Comparison of ENCODE assay signal across 8 mouse cellular contexts in genomic region chr19:46689460-46690372, GRCm38 (mm10). TPM values are rescaled to one million over a fixed set of nuclear protein-coding genes. Genes with fewer than 3 reads are reported as not detected.
A peak's percentile ranks its signal among the peaks of the same experiment; 100 is the strongest.
DNase-seq lines count a peak whose midpoint lies in the region; ATAC-seq and TF ChIP-seq lines count a peak whose summit lies in the region.

Gene Borcs7 (plus strand): TSS chr19:46689906.

- H3K4me2 ChIP-seq in embryonic facial prominence, embryonic 15.5 days (replicated peaks): peak within 1 kb of the TSS; percentile 62
- H3K4me2 ChIP-seq in kidney, embryonic 14.5 days (replicated peaks; ENCODE audit: low read depth, low read length): peak within 1 kb of the TSS; percentile 52
- H3K4me2 ChIP-seq in limb, embryonic 15.5 days: peak within 1 kb of the TSS; percentile 53

- H3K4me1 ChIP-seq in bone marrow, adult 2 months (ENCODE audit: control insufficient read depth, insufficient read depth, low read length): peaks cover 2% of the 10 kb centered on the region; the same call in 1 of the 2 replicates
- peaks cover 9% of the 10 kb centered on the region; the same call in 1 of the 2 replicates for H3K4me1 ChIP-seq in embryonic facial prominence, embryonic 15.5 days
- peaks cover 6% of the 10 kb centered on the region; the same call in 1 of the 2 replicates for H3K4me1 ChIP-seq in kidney, embryonic 14.5 days (ENCODE audit: control insufficient read depth, insufficient read depth, low read length)
- H3K4me1 ChIP-seq in limb, embryonic 15.5 days: peaks cover 6% of the 10 kb centered on the region; the same call in 1 of the 2 replicates

- H3K36me3 ChIP-seq in embryonic facial prominence, embryonic 15.5 days: no peaks in the 10 kb centered on the region; the same call in 1 of the 2 replicates
- no peaks in the 10 kb centered on the region for H3K36me3 ChIP-seq in kidney, embryonic 14.5 days (ENCODE audit: control insufficient read depth, insufficient read depth, low read length)
- peaks cover 4% of the 10 kb centered on the region for H3K36me3 ChIP-seq in limb, embryonic 15.5 days

- H3K27ac ChIP-seq in bone marrow, adult 2 months (ENCODE audit: control insufficient read depth, insufficient read depth, low read depth, low read length, poor library complexity): peak within 1 kb of the TSS; percentile 69
- peak within 1 kb of the TSS; percentile 80 for H3K27ac ChIP-seq in embryonic facial prominence, embryonic 15.5 days (replicated peaks)
- no peak within 1 kb of the TSS; the same call in 1 of the 2 replicates for H3K27ac ChIP-seq in kidney, embryonic 14.5 days (ENCODE audit: low read depth, low read length)
- H3K27ac ChIP-seq in limb, embryonic 15.5 days: peak within 1 kb of the TSS; percentile 88

- peak; percentile 92 for ATAC-seq in embryonic facial prominence, embryonic 15.5 days (ENCODE audit: insufficient number of reproducible peaks, low FRiP score, low TSS enrichment, low read depth)
- peak; percentile 95 for ATAC-seq in kidney, embryonic 14.5 days (ENCODE audit: low FRiP score, low TSS enrichment)
- peak; percentile 84 for ATAC-seq in limb, embryonic 15.5 days (ENCODE audit: insufficient number of reproducible peaks, low FRiP score, low TSS enrichment, low read depth)

- no peaks in the 10 kb centered on the region for H3K9me3 ChIP-seq in embryonic facial prominence, embryonic 15.5 days (replicated peaks)
- no peaks in the 10 kb centered on the region for H3K9me3 ChIP-seq in kidney, embryonic 14.5 days (ENCODE audit: control insufficient read depth, low read length)
- H3K9me3 ChIP-seq in limb, embryonic 15.5 days: no peaks in the 10 kb centered on the region

- TF ChIP-seq POLR2A in bone marrow, adult 2 months (IDR thresholded peaks at IDR 0.05; ENCODE audit: borderline replicate concordance, control insufficient read depth, low read depth, low read length): peak; percentile 67; the same call in 1 of the 2 replicates

- DNase-seq in 416B (ENCODE audit: low read depth): peak; percentile 86
- peak; percentile 88 to 89 for DNase-seq in heart, adult 9 months (ENCODE audit: low spot score in 2 of 2)
- DNase-seq in monocyte, adult 2 months (ENCODE audit: low read depth in 1 of 2, low spot score in 2 of 2): peak; percentile 55 to 66
- peak; percentile 84 to 86 for DNase-seq in spleen, postnatal 36 days (ENCODE audit: low spot score in 2 of 2)

- H3K4me3 ChIP-seq in bone marrow, adult 2 months (replicated peaks; ENCODE audit: control insufficient read depth, low read depth, low read length): peak within 1 kb of the TSS; percentile 99
- H3K4me3 ChIP-seq in embryonic facial prominence, embryonic 15.5 days (replicated peaks): peak within 1 kb of the TSS; percentile 71
- H3K4me3 ChIP-seq in kidney, embryonic 14.5 days (ENCODE audit: low read length): peak within 1 kb of the TSS; percentile 60
- peak within 1 kb of the TSS; percentile 75 for H3K4me3 ChIP-seq in limb, embryonic 15.5 days

- H3K27me3 ChIP-seq in embryonic facial prominence, embryonic 15.5 days: no peaks in the 10 kb centered on the region
- H3K27me3 ChIP-seq in kidney, embryonic 14.5 days (ENCODE audit: control insufficient read depth, insufficient read depth, low read length): no peaks in the 10 kb centered on the region
- no peaks in the 10 kb centered on the region for H3K27me3 ChIP-seq in limb, embryonic 15.5 days

- peak within 1 kb of the TSS; percentile 58 for H3K9ac ChIP-seq in embryonic facial prominence, embryonic 15.5 days
- H3K9ac ChIP-seq in kidney, embryonic 14.5 days (ENCODE audit: low read depth, low read length): peak within 1 kb of the TSS; percentile 68
- H3K9ac ChIP-seq in limb, embryonic 15.5 days: peak within 1 kb of the TSS; percentile 77

- TF ChIP-seq CTCF in bone marrow, adult 2 months (IDR thresholded peaks at IDR 0.05; ENCODE audit: control insufficient read depth, insufficient read depth, low read length): no peak

- WGBS in bone marrow, adult 2 months: 3% methylated on average over 44 of the region's 44 CpGs
- WGBS in embryonic facial prominence, embryonic 15.5 days: 3% methylated on average over 44 of the region's 44 CpGs
- WGBS in kidney, embryonic 14.5 days: 3% methylated on average over 44 of the region's 44 CpGs
- WGBS in limb, embryonic 15.5 days: 3% methylated on average over 44 of the region's 44 CpGs

RNA-seq across cellular contexts. Expression of gene Borcs7, which starts in this region (rescaled TPM):
- 4.0 and 6.2 TPM in 2 replicates for polyA plus RNA-seq in bone marrow, adult 2 months (2011; ENCODE audit: insufficient read depth, insufficient read length, low replicate concordance, missing spikeins)
- 14.9 and 16.3 TPM in 2 replicates for polyA plus RNA-seq in embryonic facial prominence, embryonic 15.5 days (2015; fragmentation: Nextera tagmentation; extraction: Ambion mirVana)
- polyA plus RNA-seq in kidney, embryonic 14.5 days (2014; fragmentation: Nextera tagmentation; extraction: Ambion mirVana): 19.9 and 20.1 TPM in 2 replicates
- 13.5 and 14.3 TPM in 2 replicates for polyA plus RNA-seq in limb, embryonic 15.5 days (2015; fragmentation: Nextera tagmentation; extraction: Ambion mirVana)
